In the genomic region with DNA sequence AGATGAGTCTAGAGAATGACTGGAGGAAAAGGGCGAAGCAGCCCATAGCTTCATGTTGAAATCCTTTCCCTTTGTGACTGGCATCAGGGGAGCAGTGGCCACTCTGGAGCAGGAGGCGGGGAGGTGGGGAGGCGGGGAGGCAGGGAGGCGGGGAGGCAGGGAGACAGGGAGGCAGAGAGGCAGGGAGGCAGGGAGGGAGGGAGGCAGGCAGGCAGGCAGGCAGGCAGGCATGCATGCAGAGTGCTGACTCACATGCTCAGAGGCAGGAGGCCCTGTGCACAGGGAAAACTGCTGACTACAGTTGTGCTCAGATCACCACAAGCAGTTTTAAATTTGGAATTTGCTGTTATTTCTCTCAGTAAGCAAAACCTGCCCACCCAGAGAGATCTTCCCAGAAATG, we compare ENCODE assay signal across 10 mouse cellular contexts. TPM values are rescaled to one million over a fixed set of nuclear protein-coding genes. Genes with fewer than 3 reads are reported as not detected.
DNase-seq lines count a peak whose midpoint lies in the region; ATAC-seq and TF ChIP-seq lines count a peak whose summit lies in the region.
"Had no signal": no experiment of that assay in that cellular context is flagged by ENCODE, and none has a peak within 500 bp of the region (broad histone marks: within the 10 kb centered on the region; RNA-seq: fewer than 3 reads in every experiment).

No protein-coding gene starts in this region.

- no peak for TF ChIP-seq POLR2A in MEL (IDR thresholded peaks at IDR 0.05; ENCODE audit: control insufficient read depth in 1 of 2, insufficient read depth in 1 of 2, low read depth in 1 of 2, low read length in 2 of 2, poor library complexity in 1 of 2)

- TF ChIP-seq CTCF in forebrain, postnatal 0 days (IDR thresholded peaks at IDR 0.05; ENCODE audit: low read depth), result no peak
- TF ChIP-seq CTCF in MEL (IDR thresholded peaks at IDR 0.05 in 2 of 3, conservative IDR thresholded peaks at IDR 0.05 in 1 of 3; ENCODE audit: control insufficient read depth in 1 of 3, insufficient read depth in 1 of 3, low read depth in 2 of 3, low read length in 3 of 3, poor library complexity in 1 of 3, severe bottlenecking in 1 of 3), result no peak
- no peak for TF ChIP-seq CTCF in intestine, postnatal 0 days (IDR thresholded peaks at IDR 0.05; ENCODE audit: low read depth)

- DNase-seq in forebrain, embryonic 11.5 days (ENCODE audit: low spot score), result peak; percentile 64
- no peak for DNase-seq in forebrain, postnatal 0 days
- peak; percentile 62 for DNase-seq in MEL (ENCODE audit: low read depth, low spot score)
- DNase-seq in left cerebral cortex, adult 11 months (ENCODE audit: low spot score), result no peak
- DNase-seq in spleen, adult 12 weeks (ENCODE audit: low spot score), result no peak
- no peak for DNase-seq in neural tube, embryonic 10.5 days (ENCODE audit: extremely low spot score, low spot score)

- no peaks in the 10 kb centered on the region for H3K79me2 ChIP-seq in MEL (ENCODE audit: control insufficient read depth, insufficient read depth, low read length, poor library complexity)

- H3K9ac ChIP-seq in forebrain, embryonic 11.5 days (ENCODE audit: low read length), result no peak overlapping the region
- H3K9ac ChIP-seq in forebrain, postnatal 0 days, result no peak overlapping the region
- no peak overlapping the region for H3K9ac ChIP-seq in MEL (ENCODE audit: control insufficient read depth, low read depth, low read length, poor library complexity, severe bottlenecking)
- H3K9ac ChIP-seq in intestine, postnatal 0 days (ENCODE audit: low read depth, low read length), result no peak overlapping the region
- H3K9ac ChIP-seq in liver, embryonic 12.5 days, result no peak overlapping the region
- H3K9ac ChIP-seq: hindbrain, embryonic 15.5 days; midbrain, embryonic 12.5 days had no signal

- no peaks in the 10 kb centered on the region for H3K36me3 ChIP-seq in forebrain, embryonic 11.5 days (ENCODE audit: control insufficient read depth, insufficient read depth, low read length)
- H3K36me3 ChIP-seq in forebrain, postnatal 0 days (ENCODE audit: insufficient read depth), result no peaks in the 10 kb centered on the region
- H3K36me3 ChIP-seq in MEL (ENCODE audit: control insufficient read depth in 1 of 2, insufficient read depth in 2 of 2, low read length in 2 of 2), result peaks cover 0 to 11% of the 10 kb centered on the region in 2 experiments; a peak in 2 of 4 replicates
- no peaks in the 10 kb centered on the region for H3K36me3 ChIP-seq in intestine, postnatal 0 days (ENCODE audit: control insufficient read depth, insufficient read depth)
- no peaks in the 10 kb centered on the region for H3K36me3 ChIP-seq in liver, embryonic 12.5 days
- H3K36me3 ChIP-seq: hindbrain, embryonic 15.5 days; midbrain, embryonic 12.5 days had no signal

- no peaks in the 10 kb centered on the region for H3K27me3 ChIP-seq in forebrain, embryonic 11.5 days (ENCODE audit: control insufficient read depth, insufficient read depth, low read length)
- no peaks in the 10 kb centered on the region for H3K27me3 ChIP-seq in forebrain, postnatal 0 days (ENCODE audit: insufficient read depth, low read length)
- no peaks in the 10 kb centered on the region for H3K27me3 ChIP-seq in MEL (ENCODE audit: control insufficient read depth in 1 of 2, insufficient read depth in 2 of 2, low read length in 2 of 2)
- no peaks in the 10 kb centered on the region for H3K27me3 ChIP-seq in intestine, postnatal 0 days (replicated peaks; ENCODE audit: control insufficient read depth, insufficient read depth, low read length)
- no peaks in the 10 kb centered on the region for H3K27me3 ChIP-seq in liver, embryonic 12.5 days (replicated peaks)
- H3K27me3 ChIP-seq: hindbrain, embryonic 15.5 days; midbrain, embryonic 12.5 days had no signal

- no peak overlapping the region for H3K4me2 ChIP-seq in forebrain, embryonic 11.5 days (ENCODE audit: low read depth, low read length, severe bottlenecking)
- no peak overlapping the region for H3K4me2 ChIP-seq in forebrain, postnatal 0 days (ENCODE audit: low read depth)
- H3K4me2 ChIP-seq in intestine, postnatal 0 days (replicated peaks; ENCODE audit: low read depth), result no peak overlapping the region
- H3K4me2 ChIP-seq in liver, embryonic 12.5 days, result no peak overlapping the region
- H3K4me2 ChIP-seq: hindbrain, embryonic 15.5 days; midbrain, embryonic 12.5 days had no signal

- H3K27ac ChIP-seq in forebrain, embryonic 11.5 days (ENCODE audit: low read depth, low read length), result no peak overlapping the region
- no peak overlapping the region for H3K27ac ChIP-seq in forebrain, postnatal 0 days (ENCODE audit: low read depth, low read length)
- no peak overlapping the region for H3K27ac ChIP-seq in MEL (ENCODE audit: control insufficient read depth, low read depth, low read length)
- no peak overlapping the region for H3K27ac ChIP-seq in intestine, postnatal 0 days (ENCODE audit: low read depth, low read length)
- no peak overlapping the region for H3K27ac ChIP-seq in liver, embryonic 12.5 days
- H3K27ac ChIP-seq: hindbrain, embryonic 15.5 days; midbrain, embryonic 12.5 days had no signal

- 43% methylated on average over 4 of the region's 4 CpGs for WGBS in forebrain, embryonic 11.5 days
- WGBS in forebrain, postnatal 0 days, result 24% methylated on average over 4 of the region's 4 CpGs
- WGBS in intestine, postnatal 0 days, result 43% methylated on average over 4 of the region's 4 CpGs
- WGBS in liver, embryonic 12.5 days (ENCODE audit: insufficient replicate concordance), result 35% methylated on average over 4 of the region's 4 CpGs

- ATAC-seq in forebrain, embryonic 11.5 days (replicated peaks; ENCODE audit: low FRiP score), result no peak
- no peak for ATAC-seq in forebrain, postnatal 0 days
- peak; percentile 49; the same call in 1 of the 2 replicates for ATAC-seq in intestine, postnatal 0 days
- ATAC-seq in liver, embryonic 12.5 days, result peak; percentile 84

- 0 out of 4 replicates have a peak, but pooled peaks of 1 of the 2 experiments have one; percentile 10 for TF ChIP-seq EP300 in MEL (IDR thresholded peaks at IDR 0.05; ENCODE audit: low read depth in 1 of 2, low read length in 2 of 2)

- no peak for TF ChIP-seq RAD21 in MEL (IDR thresholded peaks at IDR 0.05; ENCODE audit: low read depth, low read length)

- no peaks in the 10 kb centered on the region for H3K4me1 ChIP-seq in forebrain, embryonic 11.5 days (replicated peaks; ENCODE audit: control insufficient read depth, insufficient read depth, low read length)
- H3K4me1 ChIP-seq in forebrain, postnatal 0 days (ENCODE audit: insufficient read depth), result no peaks in the 10 kb centered on the region
- peaks cover 2 to 10% of the 10 kb centered on the region in 2 experiments for H3K4me1 ChIP-seq in MEL (ENCODE audit: control insufficient read depth in 1 of 2, insufficient read depth in 2 of 2, low read length in 2 of 2)
- H3K4me1 ChIP-seq in intestine, postnatal 0 days (replicated peaks; ENCODE audit: control insufficient read depth, insufficient read depth, low read length), result no peaks in the 10 kb centered on the region
- peaks cover 18% of the 10 kb centered on the region for H3K4me1 ChIP-seq in liver, embryonic 12.5 days
- H3K4me1 ChIP-seq: hindbrain, embryonic 15.5 days; midbrain, embryonic 12.5 days had no signal

- no peaks in the 10 kb centered on the region for H3K9me3 ChIP-seq in forebrain, embryonic 11.5 days (ENCODE audit: control insufficient read depth, low read length)
- no peaks in the 10 kb centered on the region for H3K9me3 ChIP-seq in forebrain, postnatal 0 days (ENCODE audit: low read length)
- no peaks in the 10 kb centered on the region for H3K9me3 ChIP-seq in MEL (replicated peaks; ENCODE audit: insufficient read depth, low read length)
- no peaks in the 10 kb centered on the region for H3K9me3 ChIP-seq in intestine, postnatal 0 days (ENCODE audit: control insufficient read depth)
- no peaks in the 10 kb centered on the region for H3K9me3 ChIP-seq in liver, embryonic 12.5 days (replicated peaks)
- H3K9me3 ChIP-seq: hindbrain, embryonic 15.5 days; midbrain, embryonic 12.5 days had no signal

- H3K4me3 ChIP-seq in forebrain, embryonic 11.5 days (ENCODE audit: low read depth, low read length), result no peak overlapping the region
- H3K4me3 ChIP-seq in forebrain, postnatal 0 days (ENCODE audit: low read depth, low read length), result no peak overlapping the region
- no peak overlapping the region for H3K4me3 ChIP-seq in MEL (ENCODE audit: control insufficient read depth in 1 of 2, insufficient read depth in 1 of 2, low read depth in 2 of 2, low read length in 2 of 2)
- H3K4me3 ChIP-seq in intestine, postnatal 0 days (ENCODE audit: low read depth, low read length), result no peak overlapping the region
- H3K4me3 ChIP-seq in liver, embryonic 12.5 days, result no peak overlapping the region
- H3K4me3 ChIP-seq: hindbrain, embryonic 15.5 days; midbrain, embryonic 12.5 days had no signal

RNA-seq across cellular contexts. Expression of a gene that starts 6.1 kb away (rescaled TPM):
- 74.6 and 89.6 TPM in 2 replicates for polyA plus RNA-seq in forebrain, embryonic 11.5 days (2014; fragmentation: Nextera tagmentation; extraction: Ambion mirVana)
- 9.5 and 16.0 TPM in 2 replicates for total RNA-seq in forebrain, postnatal 0 days (2014; rRNA removed)
- polyA plus RNA-seq in forebrain, postnatal 0 days (2015; fragmentation: Nextera tagmentation; extraction: Ambion mirVana), result 11.4 and 12.9 TPM in 2 replicates
- 89.1 and 115 TPM in 2 replicates for total RNA-seq in MEL (2012; rRNA removed)
- 100 to 1,000 TPM; 125 to 430 TPM for polyA plus RNA-seq in MEL (2012; ENCODE audit: insufficient read depth in 1 of 2, insufficient read length in 2 of 2, low read depth in 1 of 2, low replicate concordance in 2 of 2, missing spikeins in 1 of 2)
- 18.5 and 20.4 TPM in 2 replicates for polyA plus RNA-seq in intestine, postnatal 0 days (2015; fragmentation: Nextera tagmentation; extraction: Ambion mirVana)
- polyA plus RNA-seq in liver, embryonic 12.5 days (2016; fragmentation: Nextera tagmentation; extraction: Ambion mirVana), result 65.9 and 68.3 TPM in 2 replicates

RNA-seq across cellular contexts. Expression of a gene that starts 11.3 kb away (rescaled TPM):
- polyA plus RNA-seq in forebrain, embryonic 11.5 days (2014; fragmentation: Nextera tagmentation; extraction: Ambion mirVana), result 22.5 and 24.6 TPM in 2 replicates
- 32.7 and 41.1 TPM in 2 replicates for total RNA-seq in forebrain, postnatal 0 days (2014; rRNA removed)
- polyA plus RNA-seq in forebrain, postnatal 0 days (2015; fragmentation: Nextera tagmentation; extraction: Ambion mirVana), result 29.5 and 35.3 TPM in 2 replicates
- total RNA-seq in MEL (2012; rRNA removed), result 6.5 TPM in 2 replicates
- polyA plus RNA-seq in MEL (2012; ENCODE audit: insufficient read depth in 1 of 2, insufficient read length in 2 of 2, low read depth in 1 of 2, low replicate concordance in 2 of 2, missing spikeins in 1 of 2), result 10 to 100 TPM in 1 of 2 experiments, not detected in 1; 11.3 TPM
- 36.2 and 37.4 TPM in 2 replicates for polyA plus RNA-seq in intestine, postnatal 0 days (2015; fragmentation: Nextera tagmentation; extraction: Ambion mirVana)
- 12.0 and 13.2 TPM in 2 replicates for polyA plus RNA-seq in liver, embryonic 12.5 days (2016; fragmentation: Nextera tagmentation; extraction: Ambion mirVana)

RNA-seq across cellular contexts. Expression of a gene that starts 11.6 kb away (rescaled TPM):
- polyA plus RNA-seq in forebrain, embryonic 11.5 days (2014; fragmentation: Nextera tagmentation; extraction: Ambion mirVana), result 1.2 and 1.3 TPM in 2 replicates
- total RNA-seq in forebrain, postnatal 0 days (2014; rRNA removed), result 2.8 and 4.3 TPM in 2 replicates
- polyA plus RNA-seq in forebrain, postnatal 0 days (2015; fragmentation: Nextera tagmentation; extraction: Ambion mirVana), result 2.4 and 2.5 TPM in 2 replicates
- total RNA-seq in MEL (2012; rRNA removed), result 4.4 and 4.7 TPM in 2 replicates
- 10 to 100 TPM in 1 of 2 experiments, not detected in 1; 16.7 TPM for polyA plus RNA-seq in MEL (2012; ENCODE audit: insufficient read depth in 1 of 2, insufficient read length in 2 of 2, low read depth in 1 of 2, low replicate concordance in 2 of 2, missing spikeins in 1 of 2)
- 26.5 TPM in 2 replicates for polyA plus RNA-seq in intestine, postnatal 0 days (2015; fragmentation: Nextera tagmentation; extraction: Ambion mirVana)
- polyA plus RNA-seq in liver, embryonic 12.5 days (2016; fragmentation: Nextera tagmentation; extraction: Ambion mirVana), result 1.9 and 2.2 TPM in 2 replicates

RNA-seq across cellular contexts. Expression of a gene that starts 21.8 kb away (rescaled TPM):
- 273 and 285 TPM in 2 replicates for polyA plus RNA-seq in forebrain, embryonic 11.5 days (2014; fragmentation: Nextera tagmentation; extraction: Ambion mirVana)
- 116 and 166 TPM in 2 replicates for total RNA-seq in forebrain, postnatal 0 days (2014; rRNA removed)
- polyA plus RNA-seq in forebrain, postnatal 0 days (2015; fragmentation: Nextera tagmentation; extraction: Ambion mirVana), result 182 and 189 TPM in 2 replicates
- 164 and 165 TPM in 2 replicates for total RNA-seq in MEL (2012; rRNA removed)
- 100 to 1,000 TPM; 148 to 174 TPM for polyA plus RNA-seq in MEL (2012; ENCODE audit: insufficient read depth in 1 of 2, insufficient read length in 2 of 2, low read depth in 1 of 2, low replicate concordance in 2 of 2, missing spikeins in 1 of 2)
- 142 and 143 TPM in 2 replicates for polyA plus RNA-seq in intestine, postnatal 0 days (2015; fragmentation: Nextera tagmentation; extraction: Ambion mirVana)
- polyA plus RNA-seq in liver, embryonic 12.5 days (2016; fragmentation: Nextera tagmentation; extraction: Ambion mirVana), result 162 and 174 TPM in 2 replicates

RNA-seq across cellular contexts. Expression of a gene that starts 32.1 kb away (rescaled TPM):
- 31.3 and 35.1 TPM in 2 replicates for polyA plus RNA-seq in forebrain, embryonic 11.5 days (2014; fragmentation: Nextera tagmentation; extraction: Ambion mirVana)
- total RNA-seq in forebrain, postnatal 0 days (2014; rRNA removed), result 21.5 and 30.0 TPM in 2 replicates
- polyA plus RNA-seq in forebrain, postnatal 0 days (2015; fragmentation: Nextera tagmentation; extraction: Ambion mirVana), result 11.6 and 15.4 TPM in 2 replicates
- total RNA-seq in MEL (2012; rRNA removed), result 3.1 and 3.2 TPM in 2 replicates
- polyA plus RNA-seq in MEL (2012; ENCODE audit: insufficient read depth in 1 of 2, insufficient read length in 2 of 2, low read depth in 1 of 2, low replicate concordance in 2 of 2, missing spikeins in 1 of 2), result 10 to 100 TPM in 1 of 2 experiments, not detected in 1; 18.9 TPM
- 32.3 and 37.5 TPM in 2 replicates for polyA plus RNA-seq in intestine, postnatal 0 days (2015; fragmentation: Nextera tagmentation; extraction: Ambion mirVana)
- 4.2 and 4.3 TPM in 2 replicates for polyA plus RNA-seq in liver, embryonic 12.5 days (2016; fragmentation: Nextera tagmentation; extraction: Ambion mirVana)

Comparison
In these comparisons a context has a peak if more than half of its experiments do, and no peak if none do; other contexts are left out.
1. DNase-seq: peak in forebrain, embryonic 11.5 days (single experiment) and MEL (single experiment); none in forebrain, postnatal 0 days (single experiment), left cerebral cortex, adult 11 months (single experiment), spleen, adult 12 weeks (single experiment) and neural tube, embryonic 10.5 days (single experiment).
2. ATAC-seq: peak in intestine, postnatal 0 days (single experiment) and liver, embryonic 12.5 days (single experiment); none in forebrain, embryonic 11.5 days (single experiment) and forebrain, postnatal 0 days (single experiment).